21 mouse cellular contexts compared by ENCODE assay signal in genomic region chr2:102934834-102935233, GRCm38 (mm10). TPM values are rescaled to one million over a fixed set of nuclear protein-coding genes. Genes with fewer than 3 reads are reported as not detected.
DNase-seq lines count a peak whose midpoint lies in the region; ATAC-seq and TF ChIP-seq lines count a peak whose summit lies in the region.
"Had no signal": no experiment of that assay in that cellular context is flagged by ENCODE, and none has a peak within 500 bp of the region (broad histone marks: within the 10 kb centered on the region; RNA-seq: fewer than 3 reads in every experiment).

No protein-coding gene starts in this region.

- no peak overlapping the region for H3K27ac ChIP-seq in CH12.LX (ENCODE audit: insufficient read depth, low read depth)
- H3K27ac ChIP-seq in embryonic fibroblast, embryonic 13.5 days (ENCODE audit: insufficient read depth, low read length), result peak overlapping the region; percentile 96
- no peak overlapping the region for H3K27ac ChIP-seq in kidney, embryonic 14.5 days (ENCODE audit: low read depth, low read length)

- WGBS in kidney, embryonic 14.5 days, result 60% methylated on average over 3 of the region's 3 CpGs

- no peaks in the 10 kb centered on the region for H3K36me3 ChIP-seq in CH12.LX (replicated peaks in 1 of 2; ENCODE audit: control insufficient read depth in 1 of 2, insufficient read depth in 1 of 2, low read length in 1 of 2)
- no peaks in the 10 kb centered on the region for H3K36me3 ChIP-seq in kidney, embryonic 14.5 days (ENCODE audit: control insufficient read depth, insufficient read depth, low read length)
- H3K36me3 ChIP-seq: G1E had no signal

- peak; percentile 51 for TF ChIP-seq EP300 in CH12.LX (IDR thresholded peaks at IDR 0.05; ENCODE audit: low read length)

- no peak overlapping the region for H3K9ac ChIP-seq in CH12.LX (ENCODE audit: insufficient read depth, low read depth)
- no peak overlapping the region for H3K9ac ChIP-seq in kidney, embryonic 14.5 days (ENCODE audit: low read depth, low read length)

- in situ Hi-C loops in CH12.LX (cut with MboI; ENCODE audit: low pct_ligation_motif_present, low pct_unique_long_range_greater_than_20kb, low sequenced_read_pairs) (loop anchor here (5.0 kb wide), 1 partner anchor 38 kb away; no protein-coding TSS in a partner anchor), Patski (cut with MboI; ENCODE audit: low pct_unique_long_range_greater_than_20kb) (no loop called here)

- no peaks in the 10 kb centered on the region for H3K9me3 ChIP-seq in CH12.LX (replicated peaks; ENCODE audit: low read length)
- H3K9me3 ChIP-seq in kidney, embryonic 14.5 days (ENCODE audit: control insufficient read depth, low read length), result no peaks in the 10 kb centered on the region
- H3K9me3 ChIP-seq: G1E had no signal

- no peak for ATAC-seq in Patski
- ATAC-seq in kidney, embryonic 14.5 days (ENCODE audit: low FRiP score, low TSS enrichment), result no peak
- ATAC-seq: activated CD4-positive, CD25-positive, alpha-beta regulatory T cell, adult 4 months; CD4-positive, CD25-positive, alpha-beta regulatory T cell, adult 4 months had no signal

- H3K79me2 ChIP-seq in CH12.LX (replicated peaks; ENCODE audit: control insufficient read depth, extremely low read depth, insufficient read depth, poor library complexity, severe bottlenecking), result no peaks in the 10 kb centered on the region

- H3K4me1 ChIP-seq in CH12.LX (ENCODE audit: control insufficient read depth in 1 of 2, insufficient read depth in 2 of 2), result peaks cover 17 to 18% of the 10 kb centered on the region in 2 experiments
- peaks cover 31% of the 10 kb centered on the region for H3K4me1 ChIP-seq in embryonic fibroblast, embryonic 13.5 days (ENCODE audit: control insufficient read depth, insufficient read depth, low read length)
- no peaks in the 10 kb centered on the region for H3K4me1 ChIP-seq in kidney, embryonic 14.5 days (ENCODE audit: control insufficient read depth, insufficient read depth, low read length)

- TF ChIP-seq RAD21 in CH12.LX (IDR thresholded peaks at IDR 0.05; ENCODE audit: low read depth, low read length), result no peak

- DNase-seq in CH12.LX (ENCODE audit: extremely low read depth), result no peak
- DNase-seq in Patski (ENCODE audit: low read depth, low spot score), result peak; percentile 25
- no peak for DNase-seq in yolk sac, embryonic 10.5 days (ENCODE audit: low spot score)
- no peak for DNase-seq in frontal cortex, postnatal 36 days (ENCODE audit: low spot score in 2 of 2)
- DNase-seq: adrenal gland, adult 2 months; adrenal gland, adult 8-10 months; adrenal gland, postnatal 10 days; adrenal gland, postnatal 14 days; adrenal gland, postnatal 25 days; adrenal gland, postnatal 36 days; B cell, adult 2 months; cerebellum, adult 11 months; cerebellum, adult 11-12 months; cerebellum, adult 18-20 months; cerebellum, adult 2 months; cerebellum, adult 8-10 months had no signal

- dilution Hi-C loops in CH12.LX (cut with MboI; ENCODE audit: extremely low pct_ligation_motif_present, extremely low pct_unique_long_range_greater_than_20kb, low sequenced_read_pairs), result no loop called here

- no peak for TF ChIP-seq CTCF in CH12.LX (conservative IDR thresholded peaks at IDR 0.05 in 1 of 2, IDR thresholded peaks at IDR 0.05 in 1 of 2; ENCODE audit: low read depth in 2 of 2, low read length in 2 of 2)
- TF ChIP-seq CTCF in Patski (IDR thresholded peaks at IDR 0.05), result no peak
- TF ChIP-seq CTCF in embryonic fibroblast, embryonic 13.5 days (IDR thresholded peaks at IDR 0.05; ENCODE audit: borderline replicate concordance, insufficient read depth, low read length), result no peak

- no peak for TF ChIP-seq POLR2A in CH12.LX (IDR thresholded peaks at IDR 0.05; ENCODE audit: low read depth, low read length)
- no peak for TF ChIP-seq POLR2A in embryonic fibroblast, embryonic 13.5 days (IDR thresholded peaks at IDR 0.05; ENCODE audit: low read depth, low read length)

- POLR2A ChIA-PET in Patski (lab: Charles Lee), result no interaction called here

- H3K27me3 ChIP-seq in CH12.LX (replicated peaks), result no peaks in the 10 kb centered on the region
- H3K27me3 ChIP-seq in Patski, result no peaks in the 10 kb centered on the region
- no peaks in the 10 kb centered on the region for H3K27me3 ChIP-seq in kidney, embryonic 14.5 days (ENCODE audit: control insufficient read depth, insufficient read depth, low read length)

- no peak overlapping the region for H3K4me3 ChIP-seq in CH12.LX (replicated peaks in 1 of 3; ENCODE audit: low read depth in 2 of 3, low read length in 2 of 3, poor library complexity in 1 of 3)
- no peak overlapping the region for H3K4me3 ChIP-seq in embryonic fibroblast, embryonic 13.5 days (ENCODE audit: insufficient read depth, low read length)
- no peak overlapping the region for H3K4me3 ChIP-seq in kidney, embryonic 14.5 days (ENCODE audit: low read length)

- peak overlapping the region; percentile 40; the same call in 1 of the 2 replicates for H3K4me2 ChIP-seq in CH12.LX (ENCODE audit: insufficient read depth, low read depth, poor library complexity, severe bottlenecking)
- H3K4me2 ChIP-seq in kidney, embryonic 14.5 days (replicated peaks; ENCODE audit: low read depth, low read length), result no peak overlapping the region

- CTCF ChIA-PET in Patski (lab: Charles Lee), result no interaction called here

TF ChIP-seq in CH12.LX, 34 proteins besides CTCF, POLR2A, EP300 and RAD21:
- TF ChIP-seq NELFE (IDR thresholded peaks at IDR 0.05; ENCODE audit: low read depth, low read length) (no peak), BHLHE40 (IDR thresholded peaks at IDR 0.05; ENCODE audit: low read depth, low read length) (peak; percentile 24; the same call in 1 of the 2 replicates), ETS1 (conservative IDR thresholded peaks at IDR 0.05; ENCODE audit: low read depth, low read length) (peak; percentile 63; the same call in 1 of the 2 replicates), MEF2A (IDR thresholded peaks at IDR 0.05; ENCODE audit: borderline replicate concordance, low read depth, low read length) (peak; percentile 80), JUND (conservative IDR thresholded peaks at IDR 0.05; ENCODE audit: low read depth, low read length) (0 out of 2 replicates have a peak, but pooled peaks have one; percentile 15), IRF4 (IDR thresholded peaks at IDR 0.05; ENCODE audit: low read depth, low read length) (no peak), CHD2 (IDR thresholded peaks at IDR 0.05; ENCODE audit: low read length) (no peak), ZNF384 (IDR thresholded peaks at IDR 0.05; ENCODE audit: low read depth, low read length) (no peak), TCF12 (IDR thresholded peaks at IDR 0.05; ENCODE audit: low read depth, low read length) (peak; percentile 39; the same call in 1 of the 2 replicates)

RNA-seq across cellular contexts. Expression of gene Cd44, which starts 33.4 kb away (rescaled TPM):
- total RNA-seq in CH12.LX (2012; rRNA removed) (122 and 153 TPM in 2 replicates), CH12.LX (2014; rRNA removed) (93.3 and 112 TPM in 2 replicates)
- polyA plus RNA-seq in CH12.LX (2012; ENCODE audit: insufficient read length, low read depth) (95.3 and 102 TPM in 2 replicates), Patski (2021) (145 TPM)
- polyA plus RNA-seq in embryonic fibroblast, embryonic 13.5 days (2011; ENCODE audit: insufficient read length, low read depth, missing spikeins), result 255 and 594 TPM in 2 replicates
- polyA plus RNA-seq in kidney, embryonic 14.5 days (2014; fragmentation: Nextera tagmentation; extraction: Ambion mirVana), result 3.2 and 4.0 TPM in 2 replicates

Comparison
In these comparisons a context has a peak if more than half of its experiments do, and no peak if none do; other contexts are left out.
1. RNA of gene Cd44, which starts 33.4 kb away (polyA plus RNA-seq): 255 to 594 TPM in embryonic fibroblast, embryonic 13.5 days, 145 TPM in Patski (single experiment) and 95.3 to 102 TPM in CH12.LX; 3.2 to 4.0 TPM in kidney, embryonic 14.5 days; every median in the first group is over 10 times any median in the second.